Mouse (Mus musculus) cerebellum, postnatal 4 days (tissue): ENCODE measurements around the gene Mapt.
A peak's percentile ranks its signal among the peaks of the same experiment; 100 is the strongest.

ENCODE experiments used
- DNase-seq, 2 experiments: peaks; one replicate each; pipeline ENCODE4 v3.0.0; 2022; ENCODE audit warnings: low spot score in 2 of 2, mixed read lengths in 1 of 2

Mapt gene

DNA sequence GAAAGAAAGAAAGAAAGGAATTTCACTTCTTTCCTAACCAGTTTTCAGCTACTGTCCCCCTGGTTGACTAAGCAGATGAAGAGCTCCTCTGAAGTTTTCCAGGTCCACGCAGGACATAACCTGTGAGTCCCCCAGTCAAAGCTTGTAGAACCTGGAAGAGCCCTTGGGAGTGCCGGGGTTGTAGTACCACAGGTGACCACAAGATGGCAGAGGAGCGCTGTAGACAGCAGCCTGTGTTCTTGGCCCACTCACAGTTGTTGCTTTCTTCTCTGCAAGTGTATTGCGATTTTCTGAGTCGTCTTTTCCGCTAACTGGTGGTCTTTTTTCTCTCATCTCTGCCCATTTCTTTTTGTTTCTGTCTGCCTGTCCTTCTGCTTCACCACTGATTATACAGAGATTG, 84.5 kb downstream of the Mapt start:
- DNase-seq, result peak; percentile 60 to 80

- no peak for DNase-seq
These were observed 85.7 kb downstream of the Mapt start for GRCm38 (mm10) chr11:104316685-104317400.

DNA sequence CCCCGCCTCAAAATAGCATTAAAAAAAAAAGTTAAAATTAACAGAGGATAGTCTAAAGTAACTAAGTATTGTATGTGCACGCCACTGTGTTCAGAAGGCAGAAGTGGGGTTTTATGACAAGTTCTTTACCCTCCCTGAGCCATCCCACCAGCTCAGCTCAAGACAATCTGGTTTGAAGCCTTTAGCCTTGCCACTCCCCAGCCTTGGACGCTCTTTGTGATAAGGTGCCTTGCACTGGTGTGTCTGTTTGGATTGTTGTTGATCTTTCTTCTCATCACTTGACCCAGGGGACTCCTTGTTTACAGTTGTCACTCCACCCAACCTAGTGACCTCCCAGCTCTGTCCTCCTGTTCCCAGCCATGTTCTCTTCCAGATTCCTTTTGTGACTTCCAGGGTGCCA, 86.4 kb downstream of the Mapt start:
- no peak for DNase-seq

GRCm38 (mm10) chr11:104318940-104319781, 88.0 kb downstream of the Mapt start:
- DNase-seq, result peak in 1 of 2 experiments; percentile 30

- DNase-seq, result no peak
These were observed 89.3 kb downstream of the Mapt start for GRCm38 (mm10) chr11:104320511-104320910.

DNA sequence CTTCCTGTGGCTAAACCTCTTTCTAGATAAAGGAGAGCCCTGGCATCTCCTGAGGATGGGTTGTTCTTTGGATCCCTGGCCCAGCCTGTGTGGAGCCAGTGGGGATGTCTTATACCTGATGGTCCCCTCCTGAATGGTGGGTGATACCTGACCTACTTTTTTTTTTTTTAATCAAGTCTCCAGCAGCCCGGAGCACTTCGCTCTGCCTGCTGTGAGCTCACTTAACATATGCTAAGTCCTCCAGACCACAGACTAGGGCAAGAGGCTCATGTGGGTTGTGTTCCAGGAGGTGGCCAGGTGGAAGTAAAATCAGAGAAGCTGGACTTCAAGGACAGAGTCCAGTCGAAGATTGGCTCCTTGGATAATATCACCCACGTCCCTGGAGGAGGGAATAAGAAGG, 91.0 kb downstream of the Mapt start:
- no peak for DNase-seq

GRCm38 (mm10) chr11:104327462-104327861, 96.3 kb downstream of the Mapt start:
- DNase-seq, result no peak

DNA sequence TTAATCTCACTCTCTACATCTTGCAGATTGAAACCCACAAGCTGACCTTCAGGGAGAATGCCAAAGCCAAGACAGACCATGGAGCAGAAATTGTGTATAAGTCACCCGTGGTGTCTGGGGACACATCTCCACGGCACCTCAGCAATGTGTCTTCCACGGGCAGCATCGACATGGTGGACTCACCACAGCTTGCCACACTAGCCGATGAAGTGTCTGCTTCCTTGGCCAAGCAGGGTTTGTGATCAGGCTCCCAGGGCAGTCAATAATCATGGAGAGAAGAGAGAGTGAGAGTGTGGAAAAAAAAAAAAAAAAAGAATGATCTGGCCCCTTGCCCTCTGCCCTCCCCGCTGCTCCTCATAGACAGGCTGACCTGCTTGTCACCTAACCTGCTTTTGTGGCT, 96.8 kb downstream of the Mapt start:
- DNase-seq, result no peak

GRCm38 (mm10) chr11:104329185-104329926, 98.2 kb downstream of the Mapt start:
- no peak for DNase-seq

- DNase-seq, result no peak
These were observed 99.0 kb downstream of the Mapt start for GRCm38 (mm10) chr11:104330151-104330550.

GRCm38 (mm10) chr11:104331208-104331607, 100.0 kb downstream of the Mapt start:
- DNase-seq, result no peak

DNA sequence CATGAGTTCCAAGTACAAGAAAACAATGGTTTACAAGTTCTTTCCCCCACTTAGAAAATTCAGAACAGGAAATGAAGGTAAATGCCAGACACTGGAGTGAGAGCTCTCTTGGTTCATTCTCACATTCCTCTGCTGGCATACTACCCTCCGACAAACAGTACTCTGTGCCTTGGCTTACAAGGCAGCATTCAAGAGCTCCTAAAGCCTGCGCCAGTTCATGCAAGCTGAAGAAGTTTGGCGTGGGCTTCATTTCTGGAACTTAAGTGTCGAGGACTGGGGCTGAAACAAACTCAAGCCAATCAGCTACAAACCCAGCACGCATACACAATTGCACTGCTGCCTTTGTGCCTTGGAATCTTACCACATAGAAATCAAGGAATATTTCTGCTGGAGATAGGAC, 100.9 kb downstream of the Mapt start:
- DNase-seq, result no peak

DNA sequence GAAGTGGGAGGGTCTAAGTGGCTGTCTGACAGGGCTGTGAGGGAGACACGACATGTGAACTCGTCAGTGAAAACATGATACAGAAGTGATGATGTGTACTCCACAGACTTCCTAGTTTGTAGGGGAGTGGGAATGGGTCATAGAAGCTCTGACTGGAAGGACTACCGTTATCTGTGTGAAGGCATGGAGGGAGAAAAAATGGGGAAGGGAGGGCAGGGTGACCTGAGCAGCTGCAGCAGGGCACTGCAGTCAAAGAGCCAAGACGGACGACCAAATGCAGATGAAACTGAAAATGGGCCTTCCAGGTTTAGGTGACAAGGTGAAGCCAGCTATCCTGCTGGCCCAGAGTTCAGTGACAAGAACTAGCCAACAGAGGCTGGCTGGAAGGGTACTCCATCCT, 102.9 kb downstream of the Mapt start:
- no peak for DNase-seq

DNA sequence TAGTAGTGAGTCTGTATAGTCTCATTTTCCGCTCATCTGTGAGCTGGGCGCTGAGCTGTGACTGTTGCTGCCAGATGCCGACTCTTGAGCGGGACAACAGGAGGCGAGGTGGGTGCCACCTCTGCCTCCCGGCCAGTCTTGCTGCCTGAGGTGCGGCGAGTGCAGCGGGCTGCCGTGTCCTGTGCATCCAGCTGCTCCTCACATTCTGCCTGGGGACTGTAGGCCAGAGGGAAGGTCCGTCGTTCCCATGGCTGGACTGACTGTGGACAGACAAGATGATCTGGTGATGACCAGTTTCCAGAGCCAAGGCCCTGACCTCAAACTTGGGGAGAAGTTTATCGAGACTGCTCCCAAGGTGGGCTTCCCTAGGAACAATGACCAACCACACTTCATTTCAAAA, 103.8 kb downstream of the Mapt start:
- DNase-seq, result no peak

DNA sequence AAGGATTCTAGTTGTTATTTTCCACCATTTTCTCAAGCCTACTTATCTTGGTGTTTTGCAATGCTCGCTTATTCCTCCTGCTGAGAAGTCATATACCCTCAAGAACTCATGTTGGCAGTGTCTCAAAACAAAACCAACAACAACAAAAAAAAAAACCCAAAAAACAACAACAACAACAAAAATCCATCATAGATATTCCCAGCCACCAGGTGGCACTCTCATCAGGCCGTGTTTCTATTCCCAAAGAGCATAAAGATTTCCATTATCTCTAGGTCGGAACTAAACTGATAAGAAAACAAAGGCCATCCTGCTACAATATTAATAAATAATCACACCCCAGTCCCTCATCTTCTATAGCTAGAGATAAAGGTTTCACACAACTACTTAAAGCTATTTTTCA, 115.7 kb downstream of the Mapt start:
- DNase-seq, result no peak

- no peak for DNase-seq
These were observed 130.6 kb downstream of the Mapt start for GRCm38 (mm10) chr11:104361790-104362189.

- no peak for DNase-seq
These were observed 131.5 kb downstream of the Mapt start for GRCm38 (mm10) chr11:104362704-104363103.

DNA sequence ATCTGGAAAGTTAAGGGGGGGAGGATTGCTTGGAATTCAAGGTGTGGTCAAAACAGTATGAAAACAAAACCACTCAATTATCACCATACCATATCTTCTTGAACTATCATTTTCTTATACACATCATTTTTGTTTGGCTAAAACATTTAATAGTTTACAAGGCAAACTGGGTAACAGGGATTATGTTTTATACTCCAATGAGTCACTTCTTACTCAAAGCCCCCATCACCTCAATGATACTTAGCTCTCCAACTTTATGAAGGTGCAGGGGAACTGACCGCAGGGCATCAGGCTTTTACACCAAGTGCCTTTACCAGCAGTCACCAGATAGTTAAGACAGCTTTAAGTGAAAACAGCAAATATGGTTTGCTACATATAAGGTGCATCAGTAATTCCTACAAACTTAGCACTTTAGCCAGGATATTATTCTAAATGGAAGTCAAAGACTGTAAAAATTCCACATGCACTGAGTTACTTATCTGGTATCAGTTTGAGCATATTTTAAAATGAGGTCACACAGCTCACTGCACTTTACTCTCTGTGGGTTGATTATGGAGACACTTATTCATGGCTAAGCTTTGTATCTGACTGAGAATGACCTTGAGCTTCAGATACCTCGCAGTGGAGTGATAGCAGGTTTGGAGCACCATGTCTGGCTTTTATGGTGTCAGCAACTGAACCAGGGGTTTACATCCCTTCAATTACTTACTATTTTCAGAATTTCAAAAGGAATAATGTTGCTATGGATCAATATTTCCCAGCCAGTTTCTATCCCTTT, 132.8 kb downstream of the Mapt start:
- no peak for DNase-seq

DNA sequence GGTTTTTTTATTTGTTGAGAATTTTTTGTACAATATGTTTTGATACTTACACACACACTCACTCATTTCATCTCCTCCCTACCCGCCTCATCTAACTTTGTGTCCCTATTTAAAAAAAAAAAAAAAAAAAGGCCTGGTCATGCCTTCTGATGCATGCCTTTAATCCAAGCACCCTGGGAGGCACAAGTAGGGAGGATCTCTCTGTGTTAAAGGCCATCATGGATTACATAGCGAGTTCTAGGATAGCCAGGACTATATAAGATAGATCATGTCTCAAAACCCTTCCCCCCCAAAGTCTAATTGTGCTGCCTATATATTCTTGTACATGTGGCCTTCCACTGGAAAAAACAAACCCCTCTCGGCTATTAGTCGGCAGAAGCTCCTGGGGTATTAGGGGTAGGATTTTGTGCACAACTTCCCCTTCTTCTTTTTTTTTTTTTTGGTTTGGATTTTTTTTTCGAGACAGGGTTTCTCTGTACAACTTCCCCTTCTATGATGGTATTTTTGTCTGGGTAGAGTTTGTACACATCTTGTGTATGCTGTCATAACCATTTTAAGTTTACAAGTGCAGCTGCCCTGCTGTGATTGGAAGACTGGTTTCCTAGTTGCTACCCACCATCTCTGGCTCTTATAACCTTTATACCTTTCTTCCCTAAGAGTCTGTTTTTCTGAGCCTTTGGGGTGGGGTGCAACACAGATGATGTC, 136.4 kb downstream of the Mapt start:
- DNase-seq, result no peak

DNA sequence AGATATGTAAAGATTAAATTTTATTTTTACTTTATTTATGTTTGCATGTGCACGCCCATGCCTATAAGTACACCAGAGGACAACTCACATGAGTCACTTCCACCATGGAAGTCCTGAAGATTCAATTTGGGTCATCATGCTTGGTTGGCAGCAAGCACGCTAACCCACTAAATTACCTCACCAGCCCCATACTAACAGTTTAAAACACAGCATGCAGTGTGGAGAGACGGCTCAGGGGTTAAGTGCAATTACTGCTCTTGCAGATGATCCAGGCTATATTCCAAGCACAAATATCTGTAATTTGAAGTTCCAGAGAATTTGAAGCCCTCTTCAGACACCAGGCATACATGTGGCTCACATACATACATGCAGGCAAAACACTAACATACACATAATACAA, 145.1 kb downstream of the Mapt start:
- DNase-seq, result no peak

- DNase-seq, result no peak
These were observed 148.4 kb downstream of the Mapt start for GRCm38 (mm10) chr11:104379635-104380034.
